Mouse (Mus musculus): ENCODE data around the gene Vopp1.

Gene Vopp1

GRCm38 (mm10) chr6:57784251-57784650 lies 40.7 kb downstream of the Vopp1 start:
- DNase-seq (ENCODE audit: low read depth, low spot score): no peak

GRCm38 (mm10) chr6:57782658-57783057 lies 42.3 kb downstream of the Vopp1 start:
- no peak for DNase-seq (ENCODE audit: low read depth, low spot score)

GRCm38 (mm10) chr6:57780359-57780758 lies 44.6 kb downstream of the Vopp1 start:
- DNase-seq (ENCODE audit: low read depth, low spot score): no peak

- DNase-seq (ENCODE audit: low read depth, low spot score): no peak
These were observed 51.2 kb downstream of the Vopp1 start for GRCm38 (mm10) chr6:57773792-57774191.

GRCm38 (mm10) chr6:57770467-57771190 lies 54.3 kb downstream of the Vopp1 start:
- peak; percentile 74 for DNase-seq (ENCODE audit: low read depth, low spot score)

- DNase-seq (ENCODE audit: low read depth, low spot score): no peak
These were observed 55.9 kb downstream of the Vopp1 start for GRCm38 (mm10) chr6:57768948-57769525.

- no peak for DNase-seq (ENCODE audit: low read depth, low spot score)
These were observed 57.7 kb downstream of the Vopp1 start for GRCm38 (mm10) chr6:57767112-57767868.

- DNase-seq (ENCODE audit: low read depth, low spot score): no peak
These were observed 58.7 kb downstream of the Vopp1 start for GRCm38 (mm10) chr6:57766287-57766686.

GRCm38 (mm10) chr6:57765095-57765878 lies 59.7 kb downstream of the Vopp1 start:
- no peak for DNase-seq (ENCODE audit: low read depth, low spot score)

- no peak for DNase-seq (ENCODE audit: low read depth, low spot score)
These were observed 61.9 kb downstream of the Vopp1 start for GRCm38 (mm10) chr6:57763054-57763453.

GRCm38 (mm10) chr6:57753962-57754759 lies 70.8 kb downstream of the Vopp1 start:
- no peak for DNase-seq (ENCODE audit: low read depth, low spot score)

GRCm38 (mm10) chr6:57745748-57746129 lies 79.2 kb downstream of the Vopp1 start:
- DNase-seq (ENCODE audit: low read depth, low spot score): no peak

GRCm38 (mm10) chr6:57744974-57745747 lies 79.8 kb downstream of the Vopp1 start:
- no peak for DNase-seq (ENCODE audit: low read depth, low spot score)

- DNase-seq (ENCODE audit: low read depth, low spot score): no peak
These were observed 80.8 kb downstream of the Vopp1 start for GRCm38 (mm10) chr6:57744123-57744522.

- peak; percentile 23 for DNase-seq (ENCODE audit: low read depth, low spot score)
These were observed 81.6 kb downstream of the Vopp1 start for GRCm38 (mm10) chr6:57743333-57743732.

GRCm38 (mm10) chr6:57742749-57743148 lies 82.2 kb downstream of the Vopp1 start:
- no peak for DNase-seq (ENCODE audit: low read depth, low spot score)

GRCm38 (mm10) chr6:57721347-57721746 lies 103.6 kb downstream of the Vopp1 start:
- no peak for DNase-seq (ENCODE audit: low read depth, low spot score)

- DNase-seq (ENCODE audit: low read depth, low spot score): no peak
These were observed 113.2 kb downstream of the Vopp1 start for GRCm38 (mm10) chr6:57711726-57712125.

GRCm38 (mm10) chr6:57706721-57707120 lies 118.2 kb downstream of the Vopp1 start:
- DNase-seq (ENCODE audit: low read depth, low spot score): no peak

GRCm38 (mm10) chr6:57703703-57704102 lies 121.3 kb downstream of the Vopp1 start:
- peak; percentile 4 for DNase-seq (ENCODE audit: low read depth, low spot score)

All from retina, adult 2 months (tissue).